Mouse (Mus musculus): ENCODE measurements around the gene Psmd5. TPM values are rescaled to one million over a fixed set of nuclear protein-coding genes. Genes with fewer than 3 reads are reported as not detected.

Gene Psmd5
- polyA plus RNA-seq, 1 experiment from 2014 or later: 45.4 TPM

GRCm38 (mm10) chr2:34906861-34907604, 32.3 kb upstream of the Psmd5 start:
- Histone ChIP-seq H3K4me2 (no peak overlapping the region), H3K4me1 (replicated peaks) (peaks cover 25% of the 10 kb centered on the region), H3K9me3 (replicated peaks) (no peaks in the 10 kb centered on the region), H3K27ac (no peak overlapping the region), H3K27me3 (peaks cover 5% of the 10 kb centered on the region), H3K36me3 (0 out of 2 replicates have a peak, but pooled peaks cover 4% of the 10 kb centered on the region), H3K9ac (no peak overlapping the region), H3K4me3 (no peak overlapping the region)
- WGBS: 48% methylated on average over 12 of the region's 12 CpGs
- ATAC-seq (replicated peaks; ENCODE audit: insufficient number of reproducible peaks, insufficient read depth, low FRiP score, low read depth): no peak

DNA sequence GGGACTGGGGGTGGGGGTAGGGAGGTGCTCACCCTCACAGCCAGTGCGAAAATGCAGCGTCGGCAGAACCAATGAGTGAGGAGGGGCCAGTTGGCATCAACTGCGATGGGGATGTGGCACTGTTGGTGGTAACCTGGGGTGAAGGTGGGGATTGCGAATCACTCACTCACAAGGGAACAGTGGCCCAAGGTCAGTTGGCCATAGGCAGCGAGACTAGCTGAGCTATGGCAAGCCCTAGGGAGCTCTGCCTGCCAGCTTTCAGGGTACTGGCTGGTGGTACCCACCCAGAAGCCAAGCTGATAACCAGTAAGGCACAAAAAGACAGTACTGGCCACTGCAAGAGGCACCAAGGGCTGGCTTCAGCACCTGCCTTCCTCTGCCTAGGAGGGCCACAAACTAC, 31.7 kb upstream of the Psmd5 start:
- H3K27ac ChIP-seq: no peak overlapping the region
- no peak overlapping the region for H3K4me3 ChIP-seq
- H3K4me2 ChIP-seq: no peak overlapping the region
- H3K27me3 ChIP-seq: no peaks in the 10 kb centered on the region
- no peak overlapping the region for H3K9ac ChIP-seq
- peaks cover 25% of the 10 kb centered on the region for H3K4me1 ChIP-seq (replicated peaks)
- H3K9me3 ChIP-seq (replicated peaks): no peaks in the 10 kb centered on the region
- ATAC-seq (replicated peaks; ENCODE audit: insufficient number of reproducible peaks, insufficient read depth, low FRiP score, low read depth): no peak
- 0 out of 2 replicates have a peak, but pooled peaks cover 5% of the 10 kb centered on the region for H3K36me3 ChIP-seq
- 60% methylated on average over 6 of the region's 6 CpGs for WGBS

DNA sequence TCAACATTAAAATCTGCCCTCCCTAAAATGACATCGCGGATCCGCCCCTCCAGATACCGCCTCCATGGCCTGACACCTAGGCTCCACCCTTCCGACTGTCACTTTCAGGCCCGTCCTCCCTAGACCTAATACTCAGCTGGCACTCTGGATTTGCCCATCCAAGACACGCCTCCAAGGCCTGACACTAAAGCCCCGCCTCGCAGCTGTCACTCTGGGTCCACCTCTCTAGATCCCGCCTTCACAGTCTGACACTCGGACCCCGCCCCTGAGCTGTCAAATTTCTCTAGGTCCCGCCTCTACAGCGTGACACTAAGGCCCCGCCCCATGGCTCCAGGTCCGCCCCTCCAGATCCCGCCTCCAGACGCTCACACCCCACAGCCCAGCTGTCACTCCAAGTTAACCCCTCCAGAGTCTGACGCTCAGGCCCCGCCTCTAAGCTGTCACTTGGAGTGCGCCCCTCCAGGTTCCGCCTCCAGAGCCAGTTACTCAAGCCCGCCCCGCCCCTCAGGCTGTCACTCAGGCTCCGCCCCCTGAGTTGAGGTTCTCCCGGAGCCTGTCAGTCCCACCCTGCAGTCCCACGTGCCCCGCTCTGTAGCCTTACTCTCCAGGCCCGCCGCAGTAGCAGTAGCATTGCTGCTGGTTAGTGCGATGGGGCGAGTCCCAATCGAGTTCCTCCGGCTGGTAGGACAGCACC, 30.2 kb upstream of the Psmd5 start:
- Histone ChIP-seq H3K9ac (peak overlapping the region; percentile 22), H3K9me3 (replicated peaks) (no peaks in the 10 kb centered on the region), H3K4me3 (peak overlapping the region; percentile 38), H3K27ac (peak overlapping the region; percentile 44), H3K36me3 (0 out of 2 replicates have a peak, but pooled peaks cover 5% of the 10 kb centered on the region), H3K4me2 (peak overlapping the region; percentile 65), H3K27me3 (no peaks in the 10 kb centered on the region), H3K4me1 (replicated peaks) (peaks cover 25% of the 10 kb centered on the region)
- peak; percentile 96 for ATAC-seq (replicated peaks; ENCODE audit: insufficient number of reproducible peaks, insufficient read depth, low FRiP score, low read depth)
- under 1% methylated on average over 34 of the region's 34 CpGs for WGBS

DNA sequence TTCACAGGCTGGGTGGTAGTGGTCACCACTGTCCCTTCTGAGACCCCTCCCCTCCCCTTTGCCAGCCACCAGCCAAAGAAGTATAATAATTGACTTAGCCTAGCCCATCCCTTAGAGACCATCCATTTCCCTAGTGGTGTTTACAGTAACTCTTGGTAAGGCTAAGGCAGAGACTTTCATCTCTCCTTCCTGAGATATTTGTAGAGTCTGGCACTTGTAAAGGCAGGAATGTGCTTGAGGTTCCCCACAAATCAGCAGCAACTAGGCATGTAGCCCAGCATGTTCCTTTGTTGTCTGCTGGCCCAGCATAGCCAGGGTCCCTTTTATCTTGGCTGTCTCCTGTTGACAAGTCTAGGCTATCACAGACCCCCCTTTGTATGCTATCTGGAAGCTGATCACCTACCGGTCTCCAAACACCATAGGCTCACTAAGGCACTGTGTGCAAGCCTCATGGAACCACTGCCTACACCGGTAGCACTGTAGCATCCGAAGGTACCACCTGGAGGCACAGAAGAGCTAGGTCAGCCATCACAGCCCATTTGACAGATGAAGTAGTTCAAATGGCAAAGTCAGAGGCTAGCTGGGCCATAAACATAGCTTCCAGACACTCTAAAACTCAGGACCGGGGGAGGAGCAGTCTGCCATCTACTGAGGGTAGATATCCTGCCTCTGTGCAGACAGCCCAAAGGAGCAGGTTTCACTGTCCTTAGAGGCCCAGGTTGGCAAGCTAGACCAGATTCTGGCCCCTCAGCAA, 29.1 kb upstream of the Psmd5 start:
- H3K9ac ChIP-seq: no peak overlapping the region
- no peak overlapping the region for H3K4me3 ChIP-seq
- H3K4me1 ChIP-seq (replicated peaks): peaks cover 25% of the 10 kb centered on the region
- no peaks in the 10 kb centered on the region for H3K9me3 ChIP-seq (replicated peaks)
- ATAC-seq (replicated peaks; ENCODE audit: insufficient number of reproducible peaks, insufficient read depth, low FRiP score, low read depth): no peak
- no peaks in the 10 kb centered on the region for H3K27me3 ChIP-seq
- H3K4me2 ChIP-seq: no peak overlapping the region
- WGBS: 59% methylated on average over 4 of the region's 4 CpGs
- H3K27ac ChIP-seq: peak overlapping the region; percentile 44; the same call in 1 of the 2 replicates
- 0 out of 2 replicates have a peak, but pooled peaks cover 5% of the 10 kb centered on the region for H3K36me3 ChIP-seq

DNA sequence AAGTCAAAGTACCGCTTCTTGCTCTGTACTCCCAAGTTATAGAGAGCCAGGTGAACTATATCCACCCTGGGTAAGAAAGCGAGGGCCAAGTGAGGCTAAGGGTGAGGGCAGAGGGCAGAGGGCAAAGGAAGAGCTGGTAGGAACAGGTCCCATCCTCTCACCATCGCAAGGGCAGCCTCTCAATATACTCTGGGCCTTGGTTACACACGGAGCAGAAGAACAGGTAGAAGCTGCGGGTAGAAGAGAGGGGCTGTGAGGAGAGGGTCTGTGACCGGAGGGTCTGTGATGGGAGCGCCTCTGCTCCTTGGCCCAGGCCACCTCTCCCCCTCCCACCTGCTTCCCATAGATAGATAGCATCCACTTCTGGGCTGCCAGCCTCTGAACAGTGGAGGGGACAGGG, 28.4 kb upstream of the Psmd5 start:
- H3K4me2 ChIP-seq: no peak overlapping the region
- no peak overlapping the region for H3K4me3 ChIP-seq
- H3K27ac ChIP-seq: no peak overlapping the region
- ATAC-seq (replicated peaks; ENCODE audit: insufficient number of reproducible peaks, insufficient read depth, low FRiP score, low read depth): no peak
- H3K27me3 ChIP-seq: no peaks in the 10 kb centered on the region
- no peak overlapping the region for H3K9ac ChIP-seq
- 0 out of 2 replicates have a peak, but pooled peaks cover 5% of the 10 kb centered on the region for H3K36me3 ChIP-seq
- no peaks in the 10 kb centered on the region for H3K9me3 ChIP-seq (replicated peaks)
- peaks cover 25% of the 10 kb centered on the region for H3K4me1 ChIP-seq (replicated peaks)
- 80% methylated on average over 7 of the region's 7 CpGs for WGBS

DNA sequence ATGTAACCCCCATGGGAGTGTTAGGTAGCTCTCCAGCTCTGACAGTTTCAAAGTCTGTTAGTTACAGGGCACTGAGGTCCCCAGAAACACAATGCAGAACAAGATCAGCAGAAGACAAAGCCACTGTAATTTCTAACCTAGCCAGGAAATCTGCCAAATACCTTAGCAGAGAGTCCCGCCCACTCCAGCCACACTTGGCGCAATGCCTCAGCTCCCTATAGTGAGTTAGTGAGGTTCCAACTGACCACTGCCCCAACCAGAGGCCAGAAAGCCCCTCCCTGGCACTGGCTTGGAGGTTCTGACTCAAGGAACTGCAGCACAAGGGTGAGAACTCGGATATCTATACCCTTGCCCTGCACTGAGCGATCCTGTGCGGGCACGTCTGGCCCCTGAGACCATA, 28.0 kb upstream of the Psmd5 start:
- no peak overlapping the region for H3K4me3 ChIP-seq
- no peak overlapping the region for H3K9ac ChIP-seq
- 0 out of 2 replicates have a peak, but pooled peaks cover 5% of the 10 kb centered on the region for H3K36me3 ChIP-seq
- H3K27me3 ChIP-seq: no peaks in the 10 kb centered on the region
- peaks cover 25% of the 10 kb centered on the region for H3K4me1 ChIP-seq (replicated peaks)
- no peaks in the 10 kb centered on the region for H3K9me3 ChIP-seq (replicated peaks)
- WGBS: 75% methylated on average over 6 of the region's 6 CpGs
- no peak for ATAC-seq (replicated peaks; ENCODE audit: insufficient number of reproducible peaks, insufficient read depth, low FRiP score, low read depth)
- no peak overlapping the region for H3K27ac ChIP-seq
- no peak overlapping the region for H3K4me2 ChIP-seq

DNA sequence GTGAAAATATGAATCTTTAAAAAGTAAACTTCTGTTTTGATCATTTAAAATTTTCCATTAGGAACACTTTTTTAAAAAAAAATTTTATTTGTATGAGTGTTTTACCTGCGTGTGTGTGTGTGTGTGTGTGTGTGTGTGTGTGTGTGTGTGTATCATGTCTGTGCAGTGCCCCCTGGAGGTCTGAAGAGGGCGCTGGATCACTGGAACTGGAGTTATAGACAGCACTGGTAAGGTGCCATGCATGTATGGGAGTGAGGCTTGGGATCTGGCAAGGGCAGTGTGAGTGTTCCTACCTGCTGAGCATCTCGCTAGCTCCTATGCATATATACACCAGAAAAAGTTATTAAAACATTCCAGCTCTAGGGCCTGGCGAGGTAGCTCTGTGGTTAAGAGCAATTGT, 27.0 kb upstream of the Psmd5 start:
- no peaks in the 10 kb centered on the region for H3K27me3 ChIP-seq
- H3K4me3 ChIP-seq: no peak overlapping the region
- H3K9ac ChIP-seq: no peak overlapping the region
- no peak overlapping the region for H3K4me2 ChIP-seq
- no peak overlapping the region for H3K27ac ChIP-seq
- peaks cover 25% of the 10 kb centered on the region for H3K4me1 ChIP-seq (replicated peaks)
- no peaks in the 10 kb centered on the region for H3K9me3 ChIP-seq (replicated peaks)
- H3K36me3 ChIP-seq: 0 out of 2 replicates have a peak, but pooled peaks cover 5% of the 10 kb centered on the region
- ATAC-seq (replicated peaks; ENCODE audit: insufficient number of reproducible peaks, insufficient read depth, low FRiP score, low read depth): no peak
- WGBS: 73% methylated on average over 4 of the region's 4 CpGs

- H3K9me3 ChIP-seq (replicated peaks): no peaks in the 10 kb centered on the region
- ATAC-seq (replicated peaks; ENCODE audit: insufficient number of reproducible peaks, insufficient read depth, low FRiP score, low read depth): no peak
- no peak overlapping the region for H3K27ac ChIP-seq
- H3K4me1 ChIP-seq (replicated peaks): peaks cover 23% of the 10 kb centered on the region
- no peak overlapping the region for H3K4me3 ChIP-seq
- H3K9ac ChIP-seq: no peak overlapping the region
- H3K27me3 ChIP-seq: no peaks in the 10 kb centered on the region
- no peak overlapping the region for H3K4me2 ChIP-seq
- WGBS: 90% methylated on average over 1 of the region's 1 CpGs
- 0 out of 2 replicates have a peak, but pooled peaks cover 5% of the 10 kb centered on the region for H3K36me3 ChIP-seq
Measured at GRCm38 (mm10) chr2:34900412-34900811, 25.6 kb upstream of the Psmd5 start.

- no peak for ATAC-seq (replicated peaks; ENCODE audit: insufficient number of reproducible peaks, insufficient read depth, low FRiP score, low read depth)
- Histone ChIP-seq H3K4me2 (no peak overlapping the region), H3K4me1 (replicated peaks) (peaks cover 20% of the 10 kb centered on the region), H3K27ac (no peak overlapping the region), H3K4me3 (no peak overlapping the region), H3K36me3 (0 out of 2 replicates have a peak, but pooled peaks cover 5% of the 10 kb centered on the region), H3K9ac (no peak overlapping the region), H3K27me3 (no peaks in the 10 kb centered on the region), H3K9me3 (replicated peaks) (no peaks in the 10 kb centered on the region)
- WGBS: 78% methylated on average over 11 of the region's 11 CpGs
Measured at GRCm38 (mm10) chr2:34899682-34900081, 24.9 kb upstream of the Psmd5 start.

GRCm38 (mm10) chr2:34897820-34898219, 23.1 kb upstream of the Psmd5 start:
- H3K9ac ChIP-seq: no peak overlapping the region
- no peak overlapping the region for H3K27ac ChIP-seq
- H3K27me3 ChIP-seq: no peaks in the 10 kb centered on the region
- 0 out of 2 replicates have a peak, but pooled peaks cover 5% of the 10 kb centered on the region for H3K36me3 ChIP-seq
- 24% methylated on average over 10 of the region's 10 CpGs for WGBS
- H3K4me2 ChIP-seq: no peak overlapping the region
- no peaks in the 10 kb centered on the region for H3K9me3 ChIP-seq (replicated peaks)
- H3K4me3 ChIP-seq: no peak overlapping the region
- ATAC-seq (replicated peaks; ENCODE audit: insufficient number of reproducible peaks, insufficient read depth, low FRiP score, low read depth): no peak
- peaks cover 3% of the 10 kb centered on the region; the same call in 1 of the 2 replicates for H3K4me1 ChIP-seq (replicated peaks)

- Histone ChIP-seq H3K27me3 (no peaks in the 10 kb centered on the region), H3K27ac (no peak overlapping the region), H3K9ac (no peak overlapping the region), H3K4me1 (replicated peaks) (no peaks in the 10 kb centered on the region), H3K4me2 (no peak overlapping the region), H3K4me3 (no peak overlapping the region), H3K36me3 (0 out of 2 replicates have a peak, but pooled peaks cover under 1% of the 10 kb centered on the region), H3K9me3 (replicated peaks) (no peaks in the 10 kb centered on the region)
- ATAC-seq (replicated peaks; ENCODE audit: insufficient number of reproducible peaks, insufficient read depth, low FRiP score, low read depth): no peak
- 79% methylated on average over 17 of the region's 17 CpGs for WGBS
Measured at GRCm38 (mm10) chr2:34896821-34897460, 22.2 kb upstream of the Psmd5 start.
